Mouse (Mus musculus): Measurements from ENCODE around the gene Gm28048. TPM values are rescaled to one million over a fixed set of nuclear protein-coding genes. Genes with fewer than 3 reads are reported as not detected.
A peak's percentile ranks its signal among the peaks of the same experiment; 100 is the strongest.

Gm28048 gene
- total and polyA plus RNA-seq, 2 experiments from 2014 or later, result 2.7 TPM; not detected in 1

GRCm38 (mm10) chr11:22994271-22994670 is 12.4 kb upstream of the Gm28048 start:
- Histone ChIP-seq H3K4me1 (ENCODE audit: insufficient read depth, low read length) (peaks cover 10% of the 10 kb centered on the region; the same call in 1 of the 2 replicates), H3K27me3 (ENCODE audit: insufficient read depth, low read length) (no peaks in the 10 kb centered on the region), H3K4me2 (ENCODE audit: low read depth, low read length, poor library complexity, severe bottlenecking) (no peak overlapping the region), H3K4me3 (ENCODE audit: low read depth, low read length) (no peak overlapping the region), H3K9ac (replicated peaks; ENCODE audit: low read length, poor library complexity, severe bottlenecking) (no peak overlapping the region), H3K27ac (ENCODE audit: low read depth, low read length) (no peak overlapping the region), H3K9me3 (ENCODE audit: low read length) (no peaks in the 10 kb centered on the region), H3K36me3 (ENCODE audit: insufficient read depth, low read length) (peaks cover 40% of the 10 kb centered on the region)
- DNase-seq (ENCODE audit: low spot score) (no peak), ATAC-seq (ENCODE audit: low FRiP score) (no peak)
- WGBS, result 91% methylated on average over 2 of the region's 2 CpGs
- TF ChIP-seq CTCF (IDR thresholded peaks at IDR 0.05), result no peak

DNA sequence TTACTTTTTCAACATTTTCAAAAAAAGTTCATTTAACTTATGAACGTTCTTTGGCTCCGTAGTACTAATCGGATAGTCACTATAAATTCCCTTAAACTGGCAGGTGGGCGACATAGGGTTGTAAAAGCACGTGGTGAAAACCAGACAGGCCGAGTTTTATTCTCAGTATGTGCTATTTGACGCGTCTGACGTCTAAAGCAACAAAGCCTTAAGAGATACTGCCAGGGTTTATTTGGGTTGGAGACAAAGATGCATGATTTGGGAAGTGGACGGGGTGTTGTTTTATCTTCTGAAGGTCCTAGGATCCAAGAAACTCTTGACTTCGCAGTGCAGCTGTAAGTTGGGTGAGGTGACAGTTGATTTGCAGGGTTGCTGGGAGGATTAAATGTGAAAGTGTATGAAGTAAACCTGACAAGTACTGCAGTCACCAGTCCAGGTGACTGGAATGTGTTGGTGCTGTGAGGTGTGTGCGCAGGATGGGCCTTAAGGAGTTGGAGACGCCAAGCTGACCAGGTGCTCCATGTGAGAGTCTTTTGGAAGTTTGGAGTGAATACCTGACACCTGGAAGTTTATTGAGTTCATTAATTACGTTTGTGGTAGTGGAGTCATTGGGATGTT is 9.4 kb upstream of the Gm28048 start:
- no peaks in the 10 kb centered on the region for H3K9me3 ChIP-seq (ENCODE audit: low read length)
- peaks cover 19% of the 10 kb centered on the region for H3K36me3 ChIP-seq (ENCODE audit: insufficient read depth, low read length)
- H3K27me3 ChIP-seq (ENCODE audit: insufficient read depth, low read length), result no peaks in the 10 kb centered on the region
- peak overlapping the region; percentile 80 for H3K4me2 ChIP-seq (ENCODE audit: low read depth, low read length, poor library complexity, severe bottlenecking)
- peak overlapping the region; percentile 92 for H3K9ac ChIP-seq (replicated peaks; ENCODE audit: low read length, poor library complexity, severe bottlenecking)
- H3K4me1 ChIP-seq (ENCODE audit: insufficient read depth, low read length), result peaks cover 10% of the 10 kb centered on the region; the same call in 1 of the 2 replicates
- ATAC-seq (ENCODE audit: low FRiP score) (no peak), DNase-seq (ENCODE audit: low spot score) (no peak)
- WGBS, result 12% methylated on average over 14 of the region's 14 CpGs
- TF ChIP-seq CTCF (IDR thresholded peaks at IDR 0.05), result no peak
- H3K27ac ChIP-seq (ENCODE audit: low read depth, low read length), result peak overlapping the region; percentile 90; the same call in 1 of the 2 replicates
- H3K4me3 ChIP-seq (ENCODE audit: low read depth, low read length), result peak overlapping the region; percentile 86

DNA sequence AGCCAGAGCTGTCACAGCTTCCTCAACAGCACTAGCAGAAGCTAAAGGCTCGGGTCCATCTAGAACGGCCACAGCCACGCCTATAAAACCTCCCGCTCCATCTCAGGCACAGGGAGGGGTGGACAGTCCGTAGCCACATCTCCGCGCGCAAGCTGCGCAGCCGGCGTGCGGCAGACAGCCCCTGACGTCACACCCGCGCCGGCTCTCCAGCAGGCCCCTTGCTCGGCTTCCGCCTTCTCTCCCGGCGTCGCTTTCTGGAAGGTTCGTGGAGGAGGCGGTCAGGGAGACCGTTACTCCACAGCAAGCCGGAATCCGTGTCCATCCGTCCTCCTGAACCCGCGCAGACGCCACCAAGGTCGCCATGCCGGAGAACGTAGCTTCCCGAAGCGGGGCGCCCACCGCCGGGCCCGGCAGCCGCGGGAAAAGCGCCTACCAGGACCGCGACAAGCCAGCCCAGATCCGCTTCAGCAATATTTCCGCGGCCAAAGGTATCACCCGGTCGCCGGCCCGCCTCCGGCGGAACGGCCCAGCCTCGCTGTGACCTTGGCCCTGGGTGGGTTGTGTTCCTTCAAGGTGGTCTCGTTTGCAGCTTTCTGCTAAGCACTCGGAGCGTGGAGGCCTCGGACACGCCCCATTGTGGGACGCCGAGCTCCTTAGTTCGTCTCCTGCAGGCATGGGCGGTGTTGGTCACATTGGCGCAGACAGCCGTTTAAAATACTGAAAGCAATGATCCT is 8.7 kb upstream of the Gm28048 start, which contains the start of gene Cct4:
TSS of gene Cct4 (plus strand) at position 127 of the 734 bp plus-strand sequence.
- Histone ChIP-seq H3K27me3 (ENCODE audit: insufficient read depth, low read length) (no peaks in the 10 kb centered on the region), H3K9ac (replicated peaks; ENCODE audit: low read length, poor library complexity, severe bottlenecking) (peak within 1 kb of the TSS; percentile 92), H3K4me1 (ENCODE audit: insufficient read depth, low read length) (peaks cover 10% of the 10 kb centered on the region; the same call in 1 of the 2 replicates), H3K9me3 (ENCODE audit: low read length) (no peaks in the 10 kb centered on the region), H3K36me3 (ENCODE audit: insufficient read depth, low read length) (peaks cover 14% of the 10 kb centered on the region), H3K4me3 (ENCODE audit: low read depth, low read length) (peak within 1 kb of the TSS; percentile 86), H3K4me2 (ENCODE audit: low read depth, low read length, poor library complexity, severe bottlenecking) (peak within 1 kb of the TSS; percentile 80), H3K27ac (ENCODE audit: low read depth, low read length) (peak within 1 kb of the TSS; percentile 90)
- ATAC-seq (ENCODE audit: low FRiP score) (peak; percentile 98), DNase-seq (ENCODE audit: low spot score) (peak; percentile 96)
- WGBS, result under 1% methylated on average over 64 of the region's 66 CpGs
- TF ChIP-seq CTCF (IDR thresholded peaks at IDR 0.05), result no peak

GRCm38 (mm10) chr11:22989786-22990185 is 7.9 kb upstream of the Gm28048 start:
- WGBS, result 13% methylated on average over 1 of the region's 1 CpGs
- Histone ChIP-seq H3K4me1 (ENCODE audit: insufficient read depth, low read length) (peaks cover 10% of the 10 kb centered on the region; the same call in 1 of the 2 replicates), H3K36me3 (ENCODE audit: insufficient read depth, low read length) (peaks cover 10% of the 10 kb centered on the region), H3K9me3 (ENCODE audit: low read length) (no peaks in the 10 kb centered on the region), H3K27ac (ENCODE audit: low read depth, low read length) (peak overlapping the region; percentile 90), H3K4me2 (ENCODE audit: low read depth, low read length, poor library complexity, severe bottlenecking) (peak overlapping the region; percentile 80), H3K27me3 (ENCODE audit: insufficient read depth, low read length) (no peaks in the 10 kb centered on the region), H3K9ac (replicated peaks; ENCODE audit: low read length, poor library complexity, severe bottlenecking) (peak overlapping the region; percentile 92), H3K4me3 (ENCODE audit: low read depth, low read length) (peak overlapping the region; percentile 86)
- ATAC-seq (ENCODE audit: low FRiP score), result peak; percentile 10; the same call in 1 of the 2 replicates
- TF ChIP-seq CTCF (IDR thresholded peaks at IDR 0.05), result no peak
- no peak for DNase-seq (ENCODE audit: low spot score)

GRCm38 (mm10) chr11:22987357-22987756 is 5.5 kb upstream of the Gm28048 start:
- H3K4me3 ChIP-seq (ENCODE audit: low read depth, low read length), result no peak overlapping the region
- ATAC-seq (ENCODE audit: low FRiP score), result no peak
- H3K9me3 ChIP-seq (ENCODE audit: low read length), result no peaks in the 10 kb centered on the region
- H3K4me2 ChIP-seq (ENCODE audit: low read depth, low read length, poor library complexity, severe bottlenecking), result no peak overlapping the region
- no peaks in the 10 kb centered on the region for H3K27me3 ChIP-seq (ENCODE audit: insufficient read depth, low read length)
- TF ChIP-seq CTCF (IDR thresholded peaks at IDR 0.05), result peak; percentile 89
- WGBS, result 44% methylated on average over 2 of the region's 2 CpGs
- H3K4me1 ChIP-seq (ENCODE audit: insufficient read depth, low read length), result peaks cover 9% of the 10 kb centered on the region; the same call in 1 of the 2 replicates
- H3K27ac ChIP-seq (ENCODE audit: low read depth, low read length), result no peak overlapping the region
- no peak overlapping the region for H3K9ac ChIP-seq (replicated peaks; ENCODE audit: low read length, poor library complexity, severe bottlenecking)
- H3K36me3 ChIP-seq (ENCODE audit: insufficient read depth, low read length), result no peaks in the 10 kb centered on the region
- peak; percentile 83 for DNase-seq (ENCODE audit: low spot score)

DNA sequence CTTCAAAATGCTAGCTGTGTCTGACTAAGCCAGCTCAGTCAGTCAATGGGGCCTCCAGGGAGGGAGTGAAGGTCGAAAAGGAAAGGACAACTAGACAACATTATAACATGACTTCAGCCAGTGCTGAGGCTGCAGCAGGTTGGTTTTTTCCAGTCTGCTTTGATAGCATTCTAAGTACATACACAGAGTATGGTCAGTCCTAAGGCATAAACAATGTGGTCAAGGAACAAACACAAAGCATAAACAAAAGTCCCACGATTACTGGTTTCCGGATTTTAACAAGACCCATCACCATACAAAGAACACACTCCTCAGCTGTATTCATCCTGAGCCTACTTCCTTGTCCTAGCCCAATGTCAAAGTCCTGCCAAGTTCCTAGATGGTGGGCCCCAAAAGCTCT is 3.6 kb upstream of the Gm28048 start:
- no peak overlapping the region for H3K4me2 ChIP-seq (ENCODE audit: low read depth, low read length, poor library complexity, severe bottlenecking)
- H3K27me3 ChIP-seq (ENCODE audit: insufficient read depth, low read length), result no peaks in the 10 kb centered on the region
- ATAC-seq (ENCODE audit: low FRiP score) (no peak), DNase-seq (ENCODE audit: low spot score) (no peak)
- no peak overlapping the region for H3K4me3 ChIP-seq (ENCODE audit: low read depth, low read length)
- H3K36me3 ChIP-seq (ENCODE audit: insufficient read depth, low read length), result no peaks in the 10 kb centered on the region
- H3K27ac ChIP-seq (ENCODE audit: low read depth, low read length), result no peak overlapping the region
- H3K9me3 ChIP-seq (ENCODE audit: low read length), result no peaks in the 10 kb centered on the region
- H3K9ac ChIP-seq (replicated peaks; ENCODE audit: low read length, poor library complexity, severe bottlenecking), result no peak overlapping the region
- 87% methylated on average over 3 of the region's 3 CpGs for WGBS
- TF ChIP-seq CTCF (IDR thresholded peaks at IDR 0.05), result no peak
- peaks cover 2% of the 10 kb centered on the region; the same call in 1 of the 2 replicates for H3K4me1 ChIP-seq (ENCODE audit: insufficient read depth, low read length)

All from midbrain, postnatal 0 days (tissue).